Mouse (Mus musculus) neutrophil, adult 83 days (primary cell): ENCODE results near the gene Irgm2. TPM values are rescaled to one million over a fixed set of nuclear protein-coding genes. Genes with fewer than 3 reads are reported as not detected.

Experiments
- total RNA-seq, 2 experiments: library from RNA; stranded (reverse); gene quantifications; one replicate each; pipeline ENCODE4 v1.2.4; 2023

Gene Irgm2
- total RNA-seq: 10 to 100 TPM in 1 of 2 experiments, 1 to 10 TPM in 1; 7.8 to 10.1 TPM

GRCm38 (mm10) chr11:58199229-58200037 lies at the start of gene Irgm2, which contains the start of gene Igtp:
Gene Irgm2, plus strand, starts transcription at chr11:58199618.
Gene Igtp, plus strand, starts transcription at chr11:58199556.

GRCm38 (mm10) chr11:58168167-58168915 lies 31.1 kb upstream of the Irgm2 start, which contains the start of gene Gemin5:
Gene Gemin5, minus strand, starts transcription at chr11:58168539.

GRCm38 (mm10) chr11:58171459-58172091 lies 27.8 kb upstream of the Irgm2 start, which contains the start of gene Mrpl22:
Gene Mrpl22, plus strand, starts transcription at chr11:58171661.

Other genes with a start within 250 kb of the Irgm2 start
- 10 to 100 TPM; 54.5 to 56.5 TPM for gene Larp1, start 190.6 kb upstream of the Irgm2 start, total RNA-seq
- gene Gm12248, start 106.5 kb upstream of the Irgm2 start, total RNA-seq: not detected
- 10 to 100 TPM; 40.3 to 41.4 TPM for gene Cnot8, start 95.5 kb upstream of the Irgm2 start, total RNA-seq
- 1 to 10 TPM; 7.8 to 8.0 TPM for gene Gemin5, start 31.1 kb upstream of the Irgm2 start, total RNA-seq
- gene Mrpl22, start 28.0 kb upstream of the Irgm2 start, total RNA-seq: 10 to 100 TPM; 17.3 to 24.7 TPM
- 10 to 100 TPM in 1 of 2 experiments, 1 to 10 TPM in 1; 8.1 to 11.0 TPM for gene Igtp, start 62 bp upstream of the Irgm2 start, total RNA-seq
- gene 4930438A08Rik, start 75.2 kb downstream of the Irgm2 start, total RNA-seq: 10 to 100 TPM; 79.6 to 89.9 TPM
- gene Zfp692, start 107.5 kb downstream of the Irgm2 start, total RNA-seq: 10 to 100 TPM; 11.9 to 17.1 TPM
- gene Zfp672, start 130.7 kb downstream of the Irgm2 start, total RNA-seq: 10 to 100 TPM; 24.5 to 25.0 TPM
- 10 to 100 TPM; 22.2 to 28.4 TPM for gene Sh3bp5l, start 131.1 kb downstream of the Irgm2 start, total RNA-seq
- gene Lypd8, start 179.4 kb downstream of the Irgm2 start, total RNA-seq: not detected
- gene 1810065E05Rik, start 221.5 kb downstream of the Irgm2 start, total RNA-seq: not detected
- gene Gm12253, start 232.9 kb downstream of the Irgm2 start, total RNA-seq: not detected